Mouse (Mus musculus): ENCODE data around the gene Spata13. TPM values are rescaled to one million over a fixed set of nuclear protein-coding genes. Genes with fewer than 3 reads are reported as not detected.

The Spata13 gene
- polyA plus RNA-seq, 1 experiment, result 1.2 TPM

DNA sequence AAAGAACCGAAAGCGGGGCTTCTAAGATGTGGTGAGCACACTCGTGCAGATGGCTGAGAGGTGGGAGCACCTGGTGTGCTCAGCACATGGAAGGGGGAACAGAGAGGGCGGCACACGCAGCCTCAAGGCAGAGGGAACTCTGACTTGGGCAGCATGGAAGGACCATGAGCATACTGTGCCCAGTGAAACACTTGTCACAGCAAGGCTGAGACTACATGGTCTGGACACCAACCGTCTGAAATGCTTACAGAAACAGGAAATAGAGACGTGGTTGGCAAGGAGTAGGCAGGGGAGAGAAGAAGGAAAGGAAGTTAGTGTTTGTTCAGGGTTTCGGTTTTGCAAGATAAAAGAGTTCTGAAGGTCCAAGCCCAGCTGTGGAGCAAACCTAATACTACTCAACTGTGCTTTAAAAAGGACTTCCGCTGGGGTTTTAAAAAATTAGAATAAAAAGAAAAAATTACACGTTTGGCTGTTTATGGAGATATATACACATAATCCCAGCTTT, 104.7 kb downstream of the Spata13 start:
- TF ChIP-seq POLR2A (IDR thresholded peaks at IDR 0.05; ENCODE audit: insufficient read length, low read depth), result no peak
- no peak for TF ChIP-seq CEBPB (IDR thresholded peaks at IDR 0.05; ENCODE audit: insufficient read depth, poor library complexity, severe bottlenecking)
- TF ChIP-seq MYOD1 (IDR thresholded peaks at IDR 0.05; ENCODE audit: control insufficient read depth in 1 of 3, insufficient read length in 2 of 3, low read depth in 2 of 3), result no peak
- no peak for TF ChIP-seq POLR2AphosphoS2 (IDR thresholded peaks at IDR 0.05; ENCODE audit: insufficient read length, low read depth)
- no peak for TF ChIP-seq USF1 (IDR thresholded peaks at IDR 0.05; ENCODE audit: low read depth)
- TF ChIP-seq MAX (IDR thresholded peaks at IDR 0.05; ENCODE audit: low read depth), result no peak
- no peak for TF ChIP-seq SRF (IDR thresholded peaks at IDR 0.05; ENCODE audit: control insufficient read depth, insufficient read length, low read depth)
- no peak for TF ChIP-seq TCF12 (IDR thresholded peaks at IDR 0.05; ENCODE audit: insufficient read depth, poor library complexity, severe bottlenecking)
- TF ChIP-seq REST (IDR thresholded peaks at IDR 0.05; ENCODE audit: insufficient read depth, insufficient read length), result no peak
- no peak for TF ChIP-seq MYOG (IDR thresholded peaks at IDR 0.05; ENCODE audit: control insufficient read depth in 1 of 3, insufficient read depth in 1 of 3, insufficient read length in 2 of 3, low read depth in 2 of 3)
- H3K27me3 ChIP-seq (ENCODE audit: control insufficient read depth, insufficient read depth, insufficient read length), result no peaks in the 10 kb centered on the region
- H3K79me2 ChIP-seq (ENCODE audit: control insufficient read depth, insufficient read depth), result no peaks in the 10 kb centered on the region
- H3K4me2 ChIP-seq (ENCODE audit: low read depth), result no peak overlapping the region
- no peaks in the 10 kb centered on the region for H3K36me3 ChIP-seq (ENCODE audit: control insufficient read depth, insufficient read depth)
- H3K4me3 ChIP-seq, result no peak overlapping the region
- H3ac ChIP-seq (ENCODE audit: control insufficient read depth, insufficient read length), result no peak overlapping the region

DNA sequence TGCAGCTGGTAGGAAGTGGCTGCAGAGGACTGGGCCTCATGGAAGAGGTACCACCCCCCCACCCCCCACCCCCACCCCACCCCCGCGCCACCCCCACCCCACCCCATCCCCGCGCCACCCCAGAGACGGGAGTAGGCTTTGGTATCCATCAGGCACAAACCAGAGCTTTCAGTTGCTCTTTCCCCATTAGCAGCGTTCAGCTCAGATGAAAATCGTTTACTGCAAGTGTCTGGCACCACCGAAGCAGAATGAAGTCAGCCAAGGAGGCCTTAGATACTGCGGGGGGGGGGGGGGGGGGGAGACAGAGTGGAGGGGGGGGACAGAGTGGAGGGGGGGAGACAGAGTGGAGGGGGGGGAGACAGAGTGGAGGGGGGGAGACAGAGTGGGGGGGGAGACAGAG, 105.4 kb downstream of the Spata13 start:
- no peak for TF ChIP-seq MYOG (IDR thresholded peaks at IDR 0.05; ENCODE audit: control insufficient read depth in 1 of 3, insufficient read depth in 1 of 3, insufficient read length in 2 of 3, low read depth in 2 of 3)
- TF ChIP-seq TCF12 (IDR thresholded peaks at IDR 0.05; ENCODE audit: insufficient read depth, poor library complexity, severe bottlenecking), result no peak
- H3K79me2 ChIP-seq (ENCODE audit: control insufficient read depth, insufficient read depth), result no peaks in the 10 kb centered on the region
- H3K4me2 ChIP-seq (ENCODE audit: low read depth), result no peak overlapping the region
- no peaks in the 10 kb centered on the region for H3K36me3 ChIP-seq (ENCODE audit: control insufficient read depth, insufficient read depth)
- no peaks in the 10 kb centered on the region for H3K27me3 ChIP-seq (ENCODE audit: control insufficient read depth, insufficient read depth, insufficient read length)
- H3K4me3 ChIP-seq, result no peak overlapping the region
- H3ac ChIP-seq (ENCODE audit: control insufficient read depth, insufficient read length), result no peak overlapping the region

DNA sequence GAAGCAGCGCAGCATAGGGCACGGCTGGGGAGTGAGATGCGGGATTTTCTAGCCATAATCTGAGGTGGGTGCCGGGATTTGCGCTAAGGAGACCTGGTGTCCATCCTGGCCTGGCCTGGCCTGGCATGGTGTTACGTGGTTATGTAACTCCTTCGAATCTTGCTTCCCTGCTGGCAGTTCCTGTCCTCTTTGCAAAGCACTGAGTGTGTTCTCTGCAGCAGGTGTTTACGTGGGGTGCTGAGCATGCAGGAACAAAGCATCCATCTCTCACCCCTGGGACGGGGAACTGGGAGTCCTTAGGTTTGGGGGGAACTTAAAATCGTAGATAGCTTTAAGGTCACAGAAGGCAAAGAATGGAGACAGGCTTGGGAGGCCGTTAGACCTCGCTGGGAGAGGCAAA, 105.8 kb downstream of the Spata13 start:
- no peaks in the 10 kb centered on the region for H3K27me3 ChIP-seq (ENCODE audit: control insufficient read depth, insufficient read depth, insufficient read length)
- no peak overlapping the region for H3ac ChIP-seq (ENCODE audit: control insufficient read depth, insufficient read length)
- H3K36me3 ChIP-seq (ENCODE audit: control insufficient read depth, insufficient read depth), result no peaks in the 10 kb centered on the region
- H3K4me2 ChIP-seq (ENCODE audit: low read depth), result no peak overlapping the region
- TF ChIP-seq POLR2AphosphoS2 (IDR thresholded peaks at IDR 0.05; ENCODE audit: insufficient read length, low read depth) (no peak), MYOG (IDR thresholded peaks at IDR 0.05; ENCODE audit: control insufficient read depth in 1 of 3, insufficient read depth in 1 of 3, insufficient read length in 2 of 3, low read depth in 2 of 3) (no peak), REST (IDR thresholded peaks at IDR 0.05; ENCODE audit: insufficient read depth, insufficient read length) (no peak)
- no peaks in the 10 kb centered on the region for H3K79me2 ChIP-seq (ENCODE audit: control insufficient read depth, insufficient read depth)
- H3K4me3 ChIP-seq, result no peak overlapping the region

DNA sequence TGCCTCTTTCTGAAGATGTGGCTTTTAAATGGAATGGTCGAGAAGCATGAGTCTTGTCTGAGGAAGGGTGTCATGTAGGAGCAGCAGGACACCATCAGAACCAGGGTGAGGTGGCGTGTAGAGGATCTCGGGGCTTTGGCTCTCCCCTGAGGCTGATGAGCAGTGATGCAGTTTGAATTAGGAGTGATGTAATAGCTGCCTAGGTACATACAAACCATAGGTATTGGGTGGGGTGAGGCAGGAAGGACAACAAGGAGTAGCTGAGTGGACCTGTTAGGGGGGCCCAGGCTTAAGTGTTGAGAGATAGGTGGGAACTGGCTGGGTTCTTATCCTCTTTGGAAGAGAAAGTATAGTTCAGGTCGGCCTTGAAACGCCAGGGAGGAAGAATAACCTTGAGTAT, 106.7 kb downstream of the Spata13 start:
- Histone ChIP-seq H3K79me2 (ENCODE audit: control insufficient read depth, insufficient read depth) (no peaks in the 10 kb centered on the region), H3K4me3 (no peak overlapping the region), H3ac (ENCODE audit: control insufficient read depth, insufficient read length) (no peak overlapping the region), H3K4me2 (ENCODE audit: low read depth) (no peak overlapping the region), H3K36me3 (ENCODE audit: control insufficient read depth, insufficient read depth) (no peaks in the 10 kb centered on the region), H3K27me3 (ENCODE audit: control insufficient read depth, insufficient read depth, insufficient read length) (no peaks in the 10 kb centered on the region)
- TF ChIP-seq SRF (IDR thresholded peaks at IDR 0.05; ENCODE audit: control insufficient read depth, insufficient read length, low read depth), result no peak
- TF ChIP-seq MAX (IDR thresholded peaks at IDR 0.05; ENCODE audit: low read depth), result no peak
- TF ChIP-seq USF1 (IDR thresholded peaks at IDR 0.05; ENCODE audit: low read depth), result no peak
- no peak for TF ChIP-seq POLR2AphosphoS2 (IDR thresholded peaks at IDR 0.05; ENCODE audit: insufficient read length, low read depth)
- TF ChIP-seq MYOG (IDR thresholded peaks at IDR 0.05; ENCODE audit: control insufficient read depth in 1 of 3, insufficient read depth in 1 of 3, insufficient read length in 2 of 3, low read depth in 2 of 3), result no peak
- no peak for TF ChIP-seq POLR2A (IDR thresholded peaks at IDR 0.05; ENCODE audit: insufficient read length, low read depth)
- TF ChIP-seq E2F4 (IDR thresholded peaks at IDR 0.05; ENCODE audit: insufficient read depth), result no peak
- no peak for TF ChIP-seq CEBPB (IDR thresholded peaks at IDR 0.05; ENCODE audit: insufficient read depth, poor library complexity, severe bottlenecking)
- no peak for TF ChIP-seq TCF12 (IDR thresholded peaks at IDR 0.05; ENCODE audit: insufficient read depth, poor library complexity, severe bottlenecking)
- TF ChIP-seq MYOD1 (IDR thresholded peaks at IDR 0.05; ENCODE audit: control insufficient read depth in 1 of 3, insufficient read length in 2 of 3, low read depth in 2 of 3), result no peak
- TF ChIP-seq TCF3 (IDR thresholded peaks at IDR 0.05; ENCODE audit: insufficient read length, low read depth), result no peak
- no peak for TF ChIP-seq REST (IDR thresholded peaks at IDR 0.05; ENCODE audit: insufficient read depth, insufficient read length)

- Histone ChIP-seq H3K79me2 (ENCODE audit: control insufficient read depth, insufficient read depth) (no peaks in the 10 kb centered on the region), H3K36me3 (ENCODE audit: control insufficient read depth, insufficient read depth) (no peaks in the 10 kb centered on the region), H3ac (ENCODE audit: control insufficient read depth, insufficient read length) (no peak overlapping the region), H3K27me3 (ENCODE audit: control insufficient read depth, insufficient read depth, insufficient read length) (no peaks in the 10 kb centered on the region), H3K4me3 (no peak overlapping the region), H3K4me2 (ENCODE audit: low read depth) (no peak overlapping the region)
- TF ChIP-seq POLR2A (IDR thresholded peaks at IDR 0.05; ENCODE audit: insufficient read length, low read depth), result no peak
- no peak for TF ChIP-seq E2F4 (IDR thresholded peaks at IDR 0.05; ENCODE audit: insufficient read depth)
- no peak for TF ChIP-seq POLR2AphosphoS2 (IDR thresholded peaks at IDR 0.05; ENCODE audit: insufficient read length, low read depth)
- no peak for TF ChIP-seq TCF3 (IDR thresholded peaks at IDR 0.05; ENCODE audit: insufficient read length, low read depth)
- no peak for TF ChIP-seq MYOD1 (IDR thresholded peaks at IDR 0.05; ENCODE audit: control insufficient read depth in 1 of 3, insufficient read length in 2 of 3, low read depth in 2 of 3)
- no peak for TF ChIP-seq USF1 (IDR thresholded peaks at IDR 0.05; ENCODE audit: low read depth)
- TF ChIP-seq MYOG (IDR thresholded peaks at IDR 0.05; ENCODE audit: control insufficient read depth in 1 of 3, insufficient read depth in 1 of 3, insufficient read length in 2 of 3, low read depth in 2 of 3), result no peak
- TF ChIP-seq CEBPB (IDR thresholded peaks at IDR 0.05; ENCODE audit: insufficient read depth, poor library complexity, severe bottlenecking), result no peak
- TF ChIP-seq SRF (IDR thresholded peaks at IDR 0.05; ENCODE audit: control insufficient read depth, insufficient read length, low read depth), result no peak
These were observed 107.2 kb downstream of the Spata13 start for GRCm38 (mm10) chr14:60741033-60741432.
